ENCODE assay signal across 19 mouse cellular contexts in the genomic region with DNA sequence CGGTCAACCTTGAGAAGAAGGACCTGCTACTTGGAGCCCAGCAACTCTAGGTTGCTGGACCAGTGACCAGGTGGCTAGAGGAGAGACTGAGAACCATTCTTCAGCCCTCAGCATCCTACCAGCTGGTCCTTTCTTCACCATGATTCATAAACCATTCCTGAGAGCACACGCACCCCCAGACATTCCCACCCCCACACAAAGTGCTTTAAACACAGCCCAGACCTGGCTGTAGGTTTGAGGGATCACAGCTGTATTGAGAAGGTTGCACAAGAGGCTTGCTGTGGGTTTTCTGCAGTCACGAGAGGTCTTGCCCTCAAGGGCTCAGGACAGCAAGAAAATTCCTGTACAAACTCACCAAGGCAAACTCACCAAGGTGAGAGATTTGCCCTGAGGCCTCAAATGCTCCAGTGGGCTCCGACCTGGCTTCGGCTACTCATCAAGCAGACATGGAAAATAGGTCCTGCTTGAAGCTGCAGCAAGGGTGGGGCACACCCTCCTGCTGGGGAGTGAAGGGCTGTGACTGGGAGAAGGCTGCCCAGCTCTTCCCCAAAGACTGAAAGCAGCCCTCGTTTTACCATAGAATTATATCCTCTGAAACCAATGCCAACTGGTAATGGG.
DNase-seq lines count a peak whose midpoint lies in the region; ATAC-seq and TF ChIP-seq lines count a peak whose summit lies in the region.
"Had no signal": no experiment of that assay in that cellular context is flagged by ENCODE, and none has a peak within 500 bp of the region (broad histone marks: within the 10 kb centered on the region; RNA-seq: fewer than 3 reads in every experiment).

No protein-coding gene starts in this region.

- no peaks in the 10 kb centered on the region for H3K36me3 ChIP-seq in lung, postnatal 0 days (ENCODE audit: insufficient read depth, low read length)
- H3K36me3 ChIP-seq in stomach, embryonic 16.5 days (ENCODE audit: control insufficient read depth, insufficient read depth, low read length) = no peaks in the 10 kb centered on the region
- H3K36me3 ChIP-seq: embryonic facial prominence, embryonic 13.5 days; limb, embryonic 13.5 days had no signal

- H3K27me3 ChIP-seq in lung, postnatal 0 days (replicated peaks; ENCODE audit: insufficient read depth, low read length) = no peaks in the 10 kb centered on the region
- no peaks in the 10 kb centered on the region for H3K27me3 ChIP-seq in stomach, embryonic 16.5 days (ENCODE audit: control insufficient read depth, insufficient read depth, low read length)
- H3K27me3 ChIP-seq: CH12.LX; embryonic facial prominence, embryonic 13.5 days; forebrain, embryonic 13.5 days; limb, embryonic 13.5 days had no signal

- no peaks in the 10 kb centered on the region for H3K9me3 ChIP-seq in lung, postnatal 0 days (ENCODE audit: low read length)
- no peaks in the 10 kb centered on the region for H3K9me3 ChIP-seq in stomach, embryonic 16.5 days (replicated peaks; ENCODE audit: control insufficient read depth, low read length)
- H3K9me3 ChIP-seq: embryonic facial prominence, embryonic 13.5 days; forebrain, embryonic 13.5 days; limb, embryonic 13.5 days had no signal

- H3K9ac ChIP-seq in lung, postnatal 0 days (replicated peaks; ENCODE audit: low read depth) = no peak overlapping the region
- no peak overlapping the region for H3K9ac ChIP-seq in stomach, embryonic 16.5 days (ENCODE audit: low read length)
- H3K9ac ChIP-seq: embryonic facial prominence, embryonic 13.5 days; forebrain, embryonic 13.5 days; limb, embryonic 13.5 days; liver, embryonic 14.5 days had no signal

- H3K4me2 ChIP-seq in lung, postnatal 0 days (replicated peaks; ENCODE audit: low read depth, low read length) = no peak overlapping the region
- H3K4me2 ChIP-seq in stomach, embryonic 16.5 days (ENCODE audit: low read depth, low read length) = no peak overlapping the region
- H3K4me2 ChIP-seq: embryonic facial prominence, embryonic 13.5 days; forebrain, embryonic 13.5 days; heart, embryonic 11.5 days; limb, embryonic 13.5 days had no signal

- TF ChIP-seq EP300 in lung, postnatal 0 days (IDR thresholded peaks at IDR 0.05) = peak; percentile 43; the same call in 1 of the 2 replicates

- TF ChIP-seq POLR2A in lung, adult 2 months (IDR thresholded peaks at IDR 0.05; ENCODE audit: borderline replicate concordance, extremely low read depth, low read depth, low read length) = no peak
- no peak for TF ChIP-seq POLR2A in embryonic fibroblast, embryonic 13.5 days (IDR thresholded peaks at IDR 0.05; ENCODE audit: low read depth, low read length)

- 69% methylated on average over 6 of the region's 6 CpGs for WGBS in lung, postnatal 0 days
- 71% methylated on average over 6 of the region's 6 CpGs for WGBS in lung, adult 2 months
- 64% methylated on average over 6 of the region's 6 CpGs for WGBS in stomach, embryonic 16.5 days

- H3K4me1 ChIP-seq in lung, postnatal 0 days (ENCODE audit: insufficient read depth, low read depth, low read length) = no peaks in the 10 kb centered on the region
- H3K4me1 ChIP-seq in lung, adult 2 months (ENCODE audit: control insufficient read depth, insufficient read depth, low read length) = no peaks in the 10 kb centered on the region; the same call in 1 of the 2 replicates
- no peaks in the 10 kb centered on the region for H3K4me1 ChIP-seq in embryonic fibroblast, embryonic 13.5 days (ENCODE audit: control insufficient read depth, insufficient read depth, low read length)
- H3K4me1 ChIP-seq in stomach, embryonic 16.5 days (ENCODE audit: control insufficient read depth, insufficient read depth, low read length) = peaks cover 10% of the 10 kb centered on the region; the same call in 1 of the 2 replicates
- H3K4me1 ChIP-seq: embryonic facial prominence, embryonic 13.5 days; forebrain, embryonic 13.5 days; limb, embryonic 13.5 days had no signal

- peak; percentile 21 to 51 for DNase-seq in heart, adult 18-20 months
- DNase-seq in heart, adult 11 months = no peak
- peak; percentile 68 for DNase-seq in lung, postnatal 0 days (ENCODE audit: low spot score)
- no peak for DNase-seq in lung, adult 2 months
- DNase-seq: adrenal gland, postnatal 36 days; cerebellum, adult 8-10 months; gastrocnemius, postnatal 14 days had no signal

- no peak for TF ChIP-seq CTCF in lung, postnatal 0 days (IDR thresholded peaks at IDR 0.05)
- TF ChIP-seq CTCF in lung, adult 2 months (IDR thresholded peaks at IDR 0.05; ENCODE audit: insufficient read depth, low read length) = no peak
- no peak for TF ChIP-seq CTCF in embryonic fibroblast, embryonic 13.5 days (IDR thresholded peaks at IDR 0.05; ENCODE audit: borderline replicate concordance, insufficient read depth, low read length)

- H3K27ac ChIP-seq in lung, postnatal 0 days (ENCODE audit: low read length) = no peak overlapping the region
- peak overlapping the region; percentile 31 for H3K27ac ChIP-seq in embryonic fibroblast, embryonic 13.5 days (ENCODE audit: insufficient read depth, low read length)
- no peak overlapping the region for H3K27ac ChIP-seq in stomach, embryonic 16.5 days (ENCODE audit: low read length)
- H3K27ac ChIP-seq: embryonic facial prominence, embryonic 13.5 days; forebrain, embryonic 13.5 days; limb, embryonic 13.5 days; liver, embryonic 14.5 days had no signal

- no peak overlapping the region for H3K4me3 ChIP-seq in lung, postnatal 0 days (ENCODE audit: low read depth, low read length)
- no peak overlapping the region for H3K4me3 ChIP-seq in lung, adult 2 months (replicated peaks; ENCODE audit: extremely low read depth, low read depth, low read length)
- no peak overlapping the region for H3K4me3 ChIP-seq in embryonic fibroblast, embryonic 13.5 days (ENCODE audit: insufficient read depth, low read length)
- no peak overlapping the region for H3K4me3 ChIP-seq in stomach, embryonic 16.5 days (replicated peaks; ENCODE audit: low read length)
- H3K4me3 ChIP-seq: embryonic facial prominence, embryonic 13.5 days; forebrain, embryonic 13.5 days; limb, embryonic 13.5 days had no signal

- peak; percentile 72 for ATAC-seq in lung, postnatal 0 days
- ATAC-seq in stomach, embryonic 16.5 days (ENCODE audit: insufficient read depth, low FRiP score) = peak; percentile 41; the same call in 1 of the 2 replicates
- no peak for ATAC-seq in erythroid progenitor cell, adult 5-6 weeks (replicated peaks; ENCODE audit: low FRiP score, poor library complexity, severe bottlenecking)
- ATAC-seq in megakaryocyte progenitor cell, adult 5-6 weeks (replicated peaks; ENCODE audit: poor library complexity) = no peak
- ATAC-seq: forebrain, embryonic 13.5 days; hindbrain, embryonic 16.5 days; midbrain, embryonic 16.5 days had no signal

Comparison
In these comparisons a context has a peak if more than half of its experiments do, and no peak if none do; other contexts are left out.
1. DNase-seq: peak in heart, adult 18-20 months (2 of 2) and lung, postnatal 0 days (single experiment); none in heart, adult 11 months (single experiment) and lung, adult 2 months (single experiment).
2. ATAC-seq: peak in lung, postnatal 0 days (single experiment) and stomach, embryonic 16.5 days (single experiment); none in erythroid progenitor cell, adult 5-6 weeks (single experiment) and megakaryocyte progenitor cell, adult 5-6 weeks (single experiment).